Mouse (Mus musculus): ENCODE results near the gene Aloxe3. TPM values are rescaled to one million over a fixed set of nuclear protein-coding genes. Genes with fewer than 3 reads are reported as not detected.

The Aloxe3 gene
- polyA plus RNA-seq, 1 experiment, result 0.01 TPM

GRCm38 (mm10) chr11:69094697-69095429 lies 30.8 kb upstream of the Aloxe3 start, which contains the start of gene Per1:
Gene Per1 (plus strand): TSS chr11:69095217.
- no peak within 1 kb of the TSS for H3ac ChIP-seq (ENCODE audit: control insufficient read depth, insufficient read length)
- H3K4me3 ChIP-seq, result peak within 1 kb of the TSS; percentile 36
- peaks cover 20% of the 10 kb centered on the region for H3K36me3 ChIP-seq (ENCODE audit: control insufficient read depth, insufficient read depth)
- no peaks in the 10 kb centered on the region for H3K27me3 ChIP-seq (ENCODE audit: control insufficient read depth, insufficient read depth, insufficient read length)
- H3K79me2 ChIP-seq (ENCODE audit: control insufficient read depth, insufficient read depth), result peaks cover 6% of the 10 kb centered on the region
- no peak for TF ChIP-seq REST (IDR thresholded peaks at IDR 0.05; ENCODE audit: insufficient read depth, insufficient read length)
- TF ChIP-seq TCF12 (IDR thresholded peaks at IDR 0.05; ENCODE audit: insufficient read depth, poor library complexity, severe bottlenecking), result no peak
- TF ChIP-seq POLR2AphosphoS2 (IDR thresholded peaks at IDR 0.05; ENCODE audit: insufficient read length, low read depth), result peak; percentile 83
- TF ChIP-seq E2F4 (IDR thresholded peaks at IDR 0.05; ENCODE audit: insufficient read depth), result no peak
- peak; percentile 98 for TF ChIP-seq MAX (IDR thresholded peaks at IDR 0.05; ENCODE audit: low read depth)
- TF ChIP-seq POLR2A (IDR thresholded peaks at IDR 0.05; ENCODE audit: insufficient read length, low read depth), result peak; percentile 63
- TF ChIP-seq USF1 (IDR thresholded peaks at IDR 0.05; ENCODE audit: low read depth), result peak; percentile 57
- TF ChIP-seq CEBPB (IDR thresholded peaks at IDR 0.05; ENCODE audit: insufficient read depth, poor library complexity, severe bottlenecking), result no peak
- no peak for TF ChIP-seq MYOD1 (IDR thresholded peaks at IDR 0.05; ENCODE audit: control insufficient read depth in 1 of 3, insufficient read length in 2 of 3, low read depth in 2 of 3)
- peak; percentile 53 for TF ChIP-seq SRF (IDR thresholded peaks at IDR 0.05; ENCODE audit: control insufficient read depth, insufficient read length, low read depth)
- H3K4me2 ChIP-seq (ENCODE audit: low read depth), result peak within 1 kb of the TSS; percentile 90

GRCm38 (mm10) chr11:69095511-69096231 lies 30.0 kb upstream of the Aloxe3 start:
- peaks cover 12% of the 10 kb centered on the region for H3K36me3 ChIP-seq (ENCODE audit: control insufficient read depth, insufficient read depth)
- H3K4me3 ChIP-seq, result peak overlapping the region; percentile 36
- H3K27me3 ChIP-seq (ENCODE audit: control insufficient read depth, insufficient read depth, insufficient read length), result no peaks in the 10 kb centered on the region
- no peak overlapping the region for H3ac ChIP-seq (ENCODE audit: control insufficient read depth, insufficient read length)
- TF ChIP-seq TCF3 (IDR thresholded peaks at IDR 0.05; ENCODE audit: insufficient read length, low read depth), result no peak
- no peak for TF ChIP-seq POLR2AphosphoS2 (IDR thresholded peaks at IDR 0.05; ENCODE audit: insufficient read length, low read depth)
- TF ChIP-seq REST (IDR thresholded peaks at IDR 0.05; ENCODE audit: insufficient read depth, insufficient read length), result no peak
- TF ChIP-seq E2F4 (IDR thresholded peaks at IDR 0.05; ENCODE audit: insufficient read depth), result no peak
- TF ChIP-seq MAX (IDR thresholded peaks at IDR 0.05; ENCODE audit: low read depth), result no peak
- TF ChIP-seq MYOG (IDR thresholded peaks at IDR 0.05; ENCODE audit: control insufficient read depth in 1 of 3, insufficient read depth in 1 of 3, insufficient read length in 2 of 3, low read depth in 2 of 3), result no peak
- no peak for TF ChIP-seq SRF (IDR thresholded peaks at IDR 0.05; ENCODE audit: control insufficient read depth, insufficient read length, low read depth)
- TF ChIP-seq TCF12 (IDR thresholded peaks at IDR 0.05; ENCODE audit: insufficient read depth, poor library complexity, severe bottlenecking), result no peak
- TF ChIP-seq CEBPB (IDR thresholded peaks at IDR 0.05; ENCODE audit: insufficient read depth, poor library complexity, severe bottlenecking), result no peak
- no peak for TF ChIP-seq USF1 (IDR thresholded peaks at IDR 0.05; ENCODE audit: low read depth)
- TF ChIP-seq MYOD1 (IDR thresholded peaks at IDR 0.05; ENCODE audit: control insufficient read depth in 1 of 3, insufficient read length in 2 of 3, low read depth in 2 of 3), result no peak
- no peak for TF ChIP-seq POLR2A (IDR thresholded peaks at IDR 0.05; ENCODE audit: insufficient read length, low read depth)
- peaks cover 8% of the 10 kb centered on the region for H3K79me2 ChIP-seq (ENCODE audit: control insufficient read depth, insufficient read depth)
- H3K4me2 ChIP-seq (ENCODE audit: low read depth), result peak overlapping the region; percentile 90

GRCm38 (mm10) chr11:69096360-69096986 lies 29.2 kb upstream of the Aloxe3 start:
- H3K4me3 ChIP-seq, result peak overlapping the region; percentile 36
- H3K4me2 ChIP-seq (ENCODE audit: low read depth), result peak overlapping the region; percentile 90
- peaks cover 10% of the 10 kb centered on the region for H3K79me2 ChIP-seq (ENCODE audit: control insufficient read depth, insufficient read depth)
- TF ChIP-seq MYOG (IDR thresholded peaks at IDR 0.05; ENCODE audit: control insufficient read depth in 1 of 3, insufficient read depth in 1 of 3, insufficient read length in 2 of 3, low read depth in 2 of 3) (no peak), POLR2AphosphoS2 (IDR thresholded peaks at IDR 0.05; ENCODE audit: insufficient read length, low read depth) (no peak), TCF3 (IDR thresholded peaks at IDR 0.05; ENCODE audit: insufficient read length, low read depth) (no peak), SRF (IDR thresholded peaks at IDR 0.05; ENCODE audit: control insufficient read depth, insufficient read length, low read depth) (no peak), USF1 (IDR thresholded peaks at IDR 0.05; ENCODE audit: low read depth) (no peak), CEBPB (IDR thresholded peaks at IDR 0.05; ENCODE audit: insufficient read depth, poor library complexity, severe bottlenecking) (no peak), MYOD1 (IDR thresholded peaks at IDR 0.05; ENCODE audit: control insufficient read depth in 1 of 3, insufficient read length in 2 of 3, low read depth in 2 of 3) (no peak), E2F4 (IDR thresholded peaks at IDR 0.05; ENCODE audit: insufficient read depth) (no peak), POLR2A (IDR thresholded peaks at IDR 0.05; ENCODE audit: insufficient read length, low read depth) (no peak), TCF12 (IDR thresholded peaks at IDR 0.05; ENCODE audit: insufficient read depth, poor library complexity, severe bottlenecking) (no peak), REST (IDR thresholded peaks at IDR 0.05; ENCODE audit: insufficient read depth, insufficient read length) (no peak), MAX (IDR thresholded peaks at IDR 0.05; ENCODE audit: low read depth) (no peak)
- no peaks in the 10 kb centered on the region for H3K27me3 ChIP-seq (ENCODE audit: control insufficient read depth, insufficient read depth, insufficient read length)
- H3ac ChIP-seq (ENCODE audit: control insufficient read depth, insufficient read length), result no peak overlapping the region
- peaks cover 6% of the 10 kb centered on the region for H3K36me3 ChIP-seq (ENCODE audit: control insufficient read depth, insufficient read depth)

Data from myocyte (in vitro differentiated cells).